Mouse (Mus musculus) embryo, embryonic 10.5 days (tissue): ENCODE results near the gene Osbp2.

Experiments
- DNase-seq: peaks from one replicate; pipeline ENCODE4 v3.0.0-alpha.2; 2015; ENCODE audit warnings: low spot score

Osbp2 gene

GRCm38 (mm10) chr11:3823378-3823777, 40.3 kb downstream of the Osbp2 start:
- DNase-seq = no peak

- DNase-seq = peak; percentile 66
Measured at GRCm38 (mm10) chr11:3817986-3818758, 45.5 kb downstream of the Osbp2 start.

- DNase-seq = no peak
Measured at GRCm38 (mm10) chr11:3815951-3816350, 47.8 kb downstream of the Osbp2 start.

GRCm38 (mm10) chr11:3813340-3813739, 50.4 kb downstream of the Osbp2 start:
- DNase-seq = no peak

GRCm38 (mm10) chr11:3808162-3808561, 55.5 kb downstream of the Osbp2 start:
- peak; percentile 36 for DNase-seq

GRCm38 (mm10) chr11:3805362-3805761, 58.3 kb downstream of the Osbp2 start:
- peak; percentile 64 for DNase-seq

GRCm38 (mm10) chr11:3804639-3805038, 59.1 kb downstream of the Osbp2 start:
- DNase-seq = no peak

GRCm38 (mm10) chr11:3802057-3802456, 61.6 kb downstream of the Osbp2 start:
- peak; percentile 9 for DNase-seq

GRCm38 (mm10) chr11:3797631-3798215, 66.0 kb downstream of the Osbp2 start:
- no peak for DNase-seq

GRCm38 (mm10) chr11:3790736-3791135, 73.0 kb downstream of the Osbp2 start:
- DNase-seq = no peak

GRCm38 (mm10) chr11:3789919-3790318, 73.8 kb downstream of the Osbp2 start:
- DNase-seq = no peak

GRCm38 (mm10) chr11:3786564-3786963, 77.1 kb downstream of the Osbp2 start:
- peak; percentile 94 for DNase-seq

- no peak for DNase-seq
Measured at GRCm38 (mm10) chr11:3775263-3775644, 88.4 kb downstream of the Osbp2 start.

GRCm38 (mm10) chr11:3774463-3775262, 89.0 kb downstream of the Osbp2 start:
- peak; percentile 59 for DNase-seq

GRCm38 (mm10) chr11:3773782-3774462, 89.8 kb downstream of the Osbp2 start:
- DNase-seq = no peak

- no peak for DNase-seq
Measured at GRCm38 (mm10) chr11:3773136-3773535, 90.6 kb downstream of the Osbp2 start.

- peak; percentile 15 for DNase-seq
Measured at GRCm38 (mm10) chr11:3771348-3771747, 92.4 kb downstream of the Osbp2 start.

GRCm38 (mm10) chr11:3767830-3768229, 95.9 kb downstream of the Osbp2 start:
- DNase-seq = no peak

- no peak for DNase-seq
Measured at GRCm38 (mm10) chr11:3766964-3767363, 96.7 kb downstream of the Osbp2 start.

GRCm38 (mm10) chr11:3764352-3764751, 99.4 kb downstream of the Osbp2 start:
- DNase-seq = no peak

- DNase-seq = peak; percentile 48
Measured at GRCm38 (mm10) chr11:3761775-3762501, 101.8 kb downstream of the Osbp2 start.

- peak; percentile 51 for DNase-seq
Measured at GRCm38 (mm10) chr11:3761339-3761738, 102.4 kb downstream of the Osbp2 start.
